Mouse (Mus musculus) thymus, adult 18-20 months (tissue): Measurements from ENCODE around the gene Casq2.
A peak's percentile ranks its signal among the peaks of the same experiment; 100 is the strongest.

Experiments
- DNase-seq, 2 experiments: peaks; one replicate each; pipeline ENCODE4 v3.0.0; 2022; ENCODE audit warnings: mixed read lengths in 2 of 2

The Casq2 gene

GRCm38 (mm10) chr3:102086283-102086682 is at the start of gene Casq2:
TSS of gene Casq2 (plus strand) at chr3:102086415.
- DNase-seq: no peak

- DNase-seq: no peak
These were observed 48.4 kb upstream of the Casq2 start for GRCm38 (mm10) chr3:102037806-102038205.

- DNase-seq: no peak
These were observed 47.6 kb upstream of the Casq2 start for GRCm38 (mm10) chr3:102038608-102039007.

- DNase-seq: no peak
These were observed 44.6 kb upstream of the Casq2 start for GRCm38 (mm10) chr3:102041632-102042031.

GRCm38 (mm10) chr3:102045071-102045470 is 41.1 kb upstream of the Casq2 start:
- no peak for DNase-seq

GRCm38 (mm10) chr3:102047532-102047931 is 38.7 kb upstream of the Casq2 start:
- DNase-seq: no peak

- DNase-seq: no peak
These were observed 36.8 kb upstream of the Casq2 start for GRCm38 (mm10) chr3:102049207-102050104.

- DNase-seq: no peak
These were observed 34.2 kb upstream of the Casq2 start for GRCm38 (mm10) chr3:102052036-102052435.

- DNase-seq: no peak
These were observed 32.9 kb upstream of the Casq2 start for GRCm38 (mm10) chr3:102053293-102053692.

GRCm38 (mm10) chr3:102055878-102056277 is 30.3 kb upstream of the Casq2 start:
- DNase-seq: no peak

GRCm38 (mm10) chr3:102060065-102060464 is 26.1 kb upstream of the Casq2 start:
- DNase-seq: no peak

GRCm38 (mm10) chr3:102061923-102062670 is 24.1 kb upstream of the Casq2 start:
- DNase-seq: peak; percentile 6

GRCm38 (mm10) chr3:102062671-102063010 is 23.6 kb upstream of the Casq2 start:
- no peak for DNase-seq

- DNase-seq: no peak
These were observed 22.7 kb upstream of the Casq2 start for GRCm38 (mm10) chr3:102063273-102064120.

GRCm38 (mm10) chr3:102064566-102064965 is 21.6 kb upstream of the Casq2 start:
- DNase-seq: no peak

GRCm38 (mm10) chr3:102067306-102067705 is 18.9 kb upstream of the Casq2 start:
- no peak for DNase-seq

GRCm38 (mm10) chr3:102067861-102068260 is 18.4 kb upstream of the Casq2 start:
- no peak for DNase-seq

- DNase-seq: no peak
These were observed 17.0 kb upstream of the Casq2 start for GRCm38 (mm10) chr3:102069260-102069659.

GRCm38 (mm10) chr3:102069686-102070085 is 16.5 kb upstream of the Casq2 start:
- DNase-seq: no peak

GRCm38 (mm10) chr3:102070360-102070759 is 15.9 kb upstream of the Casq2 start:
- DNase-seq: no peak

GRCm38 (mm10) chr3:102071016-102071415 is 15.2 kb upstream of the Casq2 start:
- DNase-seq: no peak

GRCm38 (mm10) chr3:102079413-102079812 is 6.8 kb upstream of the Casq2 start:
- no peak for DNase-seq

- DNase-seq: no peak
These were observed 4.4 kb upstream of the Casq2 start for GRCm38 (mm10) chr3:102081862-102082261.
